8 mouse cellular contexts compared by ENCODE assay signal in genomic region chr5:8797987-8798751, GRCm38 (mm10). TPM values are rescaled to one million over a fixed set of nuclear protein-coding genes. Genes with fewer than 3 reads are reported as not detected.
DNase-seq lines count a peak whose midpoint lies in the region; ATAC-seq and TF ChIP-seq lines count a peak whose summit lies in the region.

Gene Abcb1b (plus strand): TSS chr5:8798147.

- peak; percentile 46 to 48 for DNase-seq in B cell, adult 2 months
- peak; percentile 85 for DNase-seq in heart, embryonic 10.5 days (ENCODE audit: low spot score)
- peak in 1 of 2 experiments; percentile 29 for DNase-seq in spleen, adult 2 months (ENCODE audit: low read depth in 1 of 2, low spot score in 2 of 2)

- no peak for TF ChIP-seq CTCF in bone marrow macrophage, adult 2 months (IDR thresholded peaks at IDR 0.05; ENCODE audit: low read depth, low read length)
- TF ChIP-seq CTCF in spleen, adult 2 months (IDR thresholded peaks at IDR 0.05; ENCODE audit: extremely low read depth, insufficient read depth, insufficient read length, insufficient replicate concordance), result no peak

- peak within 1 kb of the TSS; percentile 71 for H3K4me3 ChIP-seq in bone marrow macrophage, adult 2 months (ENCODE audit: insufficient read depth, low read length)
- H3K4me3 ChIP-seq in heart, embryonic 10.5 days, result peak within 1 kb of the TSS; percentile 73
- H3K4me3 ChIP-seq in kidney, embryonic 14.5 days (ENCODE audit: low read length), result peak within 1 kb of the TSS; percentile 56
- H3K4me3 ChIP-seq in limb, embryonic 15.5 days, result peak within 1 kb of the TSS; percentile 56
- H3K4me3 ChIP-seq in midbrain, embryonic 16.5 days (ENCODE audit: low read depth, low read length), result peak within 1 kb of the TSS; percentile 57
- peak within 1 kb of the TSS; percentile 69 for H3K4me3 ChIP-seq in spleen, adult 2 months (ENCODE audit: extremely low read depth, insufficient read depth, insufficient read length)

- peak within 1 kb of the TSS; percentile 50; the same call in 1 of the 2 replicates for H3K9ac ChIP-seq in kidney, embryonic 14.5 days (ENCODE audit: low read depth, low read length)
- peak within 1 kb of the TSS; percentile 41 for H3K9ac ChIP-seq in limb, embryonic 15.5 days
- H3K9ac ChIP-seq in midbrain, embryonic 16.5 days (ENCODE audit: low read depth, low read length), result peak within 1 kb of the TSS; percentile 63

- ATAC-seq in erythroblast, adult 5-6 weeks (replicated peaks; ENCODE audit: low FRiP score, poor library complexity, severe bottlenecking), result peak; percentile 39; the same call in 1 of the 2 replicates
- ATAC-seq in kidney, embryonic 14.5 days (ENCODE audit: low FRiP score, low TSS enrichment), result peak; percentile 91
- ATAC-seq in limb, embryonic 15.5 days (ENCODE audit: insufficient number of reproducible peaks, low FRiP score, low TSS enrichment, low read depth), result no peak
- peak; percentile 96 for ATAC-seq in midbrain, embryonic 16.5 days

- peak within 1 kb of the TSS; percentile 79 for H3K27ac ChIP-seq in bone marrow macrophage, adult 2 months (ENCODE audit: insufficient read depth, low read depth, low read length)
- H3K27ac ChIP-seq in heart, embryonic 10.5 days, result peak within 1 kb of the TSS; percentile 62; the same call in 1 of the 2 replicates
- no peak within 1 kb of the TSS for H3K27ac ChIP-seq in kidney, embryonic 14.5 days (ENCODE audit: low read depth, low read length)
- no peak within 1 kb of the TSS for H3K27ac ChIP-seq in limb, embryonic 15.5 days
- H3K27ac ChIP-seq in midbrain, embryonic 16.5 days (ENCODE audit: low read length), result no peak within 1 kb of the TSS
- peak within 1 kb of the TSS; percentile 32; the same call in 1 of the 2 replicates for H3K27ac ChIP-seq in spleen, adult 2 months (ENCODE audit: insufficient read depth, low read length)

- TF ChIP-seq POLR2A in bone marrow macrophage, adult 2 months (IDR thresholded peaks at IDR 0.05; ENCODE audit: borderline replicate concordance, low read depth, low read length), result peak; percentile 96
- TF ChIP-seq POLR2A in spleen, adult 2 months (IDR thresholded peaks at IDR 0.05; ENCODE audit: low read depth, low read length), result no peak

- under 1% methylated on average over 48 of the region's 48 CpGs for WGBS in heart, embryonic 10.5 days
- WGBS in kidney, embryonic 14.5 days, result under 1% methylated on average over 45 of the region's 48 CpGs
- WGBS in limb, embryonic 15.5 days, result under 1% methylated on average over 48 of the region's 48 CpGs
- under 1% methylated on average over 48 of the region's 48 CpGs for WGBS in midbrain, embryonic 16.5 days
- WGBS in spleen, adult 2 months, result under 1% methylated on average over 48 of the region's 48 CpGs

- H3K4me1 ChIP-seq in bone marrow macrophage, adult 2 months (ENCODE audit: control insufficient read depth, insufficient read depth, low read length), result peaks cover 22% of the 10 kb centered on the region
- 0 out of 2 replicates have a peak, but pooled peaks cover 4% of the 10 kb centered on the region for H3K4me1 ChIP-seq in heart, embryonic 10.5 days
- peaks cover 3% of the 10 kb centered on the region; the same call in 1 of the 2 replicates for H3K4me1 ChIP-seq in kidney, embryonic 14.5 days (ENCODE audit: control insufficient read depth, insufficient read depth, low read length)
- peaks cover 7% of the 10 kb centered on the region; the same call in 1 of the 2 replicates for H3K4me1 ChIP-seq in limb, embryonic 15.5 days
- no peaks in the 10 kb centered on the region for H3K4me1 ChIP-seq in midbrain, embryonic 16.5 days (ENCODE audit: control insufficient read depth, insufficient read depth, low read length)
- no peaks in the 10 kb centered on the region for H3K4me1 ChIP-seq in spleen, adult 2 months (ENCODE audit: control insufficient read depth, insufficient read depth, insufficient read length)

- H3K36me3 ChIP-seq in heart, embryonic 10.5 days, result no peaks in the 10 kb centered on the region
- H3K36me3 ChIP-seq in kidney, embryonic 14.5 days (ENCODE audit: control insufficient read depth, insufficient read depth, low read length), result no peaks in the 10 kb centered on the region
- H3K36me3 ChIP-seq in limb, embryonic 15.5 days, result no peaks in the 10 kb centered on the region
- H3K36me3 ChIP-seq in midbrain, embryonic 16.5 days (ENCODE audit: control insufficient read depth, insufficient read depth, low read length), result no peaks in the 10 kb centered on the region
- H3K36me3 ChIP-seq in spleen, adult 2 months (ENCODE audit: control insufficient read depth, insufficient read depth, low read length), result no peaks in the 10 kb centered on the region

- no peaks in the 10 kb centered on the region for H3K27me3 ChIP-seq in heart, embryonic 10.5 days (ENCODE audit: insufficient read depth, poor library complexity, severe bottlenecking)
- no peaks in the 10 kb centered on the region for H3K27me3 ChIP-seq in kidney, embryonic 14.5 days (ENCODE audit: control insufficient read depth, insufficient read depth, low read length)
- H3K27me3 ChIP-seq in limb, embryonic 15.5 days, result 0 out of 2 replicates have a peak, but pooled peaks cover 5% of the 10 kb centered on the region
- H3K27me3 ChIP-seq in midbrain, embryonic 16.5 days (ENCODE audit: control insufficient read depth, insufficient read depth, low read depth, low read length), result no peaks in the 10 kb centered on the region
- H3K27me3 ChIP-seq in spleen, adult 2 months (ENCODE audit: control insufficient read depth, insufficient read depth, low read length), result no peaks in the 10 kb centered on the region

- no peaks in the 10 kb centered on the region for H3K9me3 ChIP-seq in heart, embryonic 10.5 days
- no peaks in the 10 kb centered on the region for H3K9me3 ChIP-seq in kidney, embryonic 14.5 days (ENCODE audit: control insufficient read depth, low read length)
- no peaks in the 10 kb centered on the region for H3K9me3 ChIP-seq in limb, embryonic 15.5 days
- H3K9me3 ChIP-seq in midbrain, embryonic 16.5 days (replicated peaks; ENCODE audit: control insufficient read depth, low read length, poor library complexity, severe bottlenecking), result no peaks in the 10 kb centered on the region

- peak within 1 kb of the TSS; percentile 82 for H3K4me2 ChIP-seq in kidney, embryonic 14.5 days (replicated peaks; ENCODE audit: low read depth, low read length)
- H3K4me2 ChIP-seq in limb, embryonic 15.5 days, result peak within 1 kb of the TSS; percentile 95
- peak within 1 kb of the TSS; percentile 93 for H3K4me2 ChIP-seq in midbrain, embryonic 16.5 days (ENCODE audit: low read length)

RNA-seq across cellular contexts. Expression of gene Abcb1b, which starts in this region (rescaled TPM):
- 34.9 and 41.4 TPM in 2 replicates for polyA plus RNA-seq in bone marrow macrophage, adult 2 months (2012; ENCODE audit: insufficient read depth, insufficient read length, missing spikeins)
- total RNA-seq in erythroblast, adult 5-6 weeks (2015; ENCODE audit: low replicate concordance), result 0.58 and 0.63 TPM in 2 replicates
- 0.60 and 8.4 TPM in 2 replicates for total RNA-seq in erythroblast, adult 5-6 weeks (2017; ENCODE audit: low replicate concordance)
- 0.80 and 1.1 TPM in 2 replicates for polyA plus RNA-seq in heart, embryonic 10.5 days (2016; fragmentation: Nextera tagmentation; extraction: Ambion mirVana)
- polyA plus RNA-seq in kidney, embryonic 14.5 days (2014; fragmentation: Nextera tagmentation; extraction: Ambion mirVana), result 1.3 and 1.9 TPM in 2 replicates
- polyA plus RNA-seq in limb, embryonic 15.5 days (2015; fragmentation: Nextera tagmentation; extraction: Ambion mirVana), result 0.77 and 2.8 TPM in 2 replicates
- 0.78 and 0.97 TPM in 2 replicates for polyA plus RNA-seq in midbrain, embryonic 16.5 days (2015; fragmentation: Nextera tagmentation; extraction: Ambion mirVana)
- 1.6 and 1.7 TPM in 2 replicates for polyA plus RNA-seq in spleen, adult 2 months (2012; rRNA removed)

Comparison
In these comparisons a context has a peak if more than half of its experiments do, and no peak if none do; other contexts are left out.
1. Peak in ATAC-seq, H3K4me3 ChIP-seq, H3K9ac ChIP-seq and H3K4me2 ChIP-seq in midbrain, embryonic 16.5 days; RNA of the gene not detected or under 1 TPM.
2. H3K27ac ChIP-seq: peak in bone marrow macrophage, adult 2 months (single experiment), heart, embryonic 10.5 days (single experiment) and spleen, adult 2 months (single experiment); none in kidney, embryonic 14.5 days (single experiment), limb, embryonic 15.5 days (single experiment) and midbrain, embryonic 16.5 days (single experiment).
3. Peak in every context shown above with its lines, with median percentiles within 50 percentile points of each other: H3K4me3 ChIP-seq, H3K4me2 ChIP-seq and H3K9ac ChIP-seq.